Comparison of ENCODE assay signal across 24 mouse cellular contexts in genomic region chr10:103958183-103958582, GRCm38 (mm10).
DNase-seq lines count a peak whose midpoint lies in the region; ATAC-seq lines count a peak whose summit lies in the region.
"Had no signal": no experiment of that assay in that cellular context is flagged by ENCODE, and none has a peak within 500 bp of the region (broad histone marks: within the 10 kb centered on the region; RNA-seq: fewer than 3 reads in every experiment).

No protein-coding gene starts in this region.

- 35% methylated on average over 4 of the region's 4 CpGs for WGBS in heart, embryonic 13.5 days
- WGBS in intestine, embryonic 14.5 days: 38% methylated on average over 4 of the region's 4 CpGs
- 43% methylated on average over 4 of the region's 4 CpGs for WGBS in intestine, embryonic 15.5 days
- WGBS in stomach, embryonic 15.5 days: 29% methylated on average over 4 of the region's 4 CpGs
- WGBS in stomach, embryonic 16.5 days: 42% methylated on average over 4 of the region's 4 CpGs

- no peaks in the 10 kb centered on the region for H3K27me3 ChIP-seq in heart, embryonic 13.5 days (replicated peaks)
- no peaks in the 10 kb centered on the region for H3K27me3 ChIP-seq in intestine, embryonic 14.5 days (replicated peaks; ENCODE audit: control insufficient read depth, insufficient read depth, low read length)
- H3K27me3 ChIP-seq in intestine, embryonic 15.5 days (replicated peaks): no peaks in the 10 kb centered on the region
- no peaks in the 10 kb centered on the region for H3K27me3 ChIP-seq in stomach, embryonic 15.5 days (replicated peaks)
- no peaks in the 10 kb centered on the region for H3K27me3 ChIP-seq in stomach, embryonic 16.5 days (ENCODE audit: control insufficient read depth, insufficient read depth, low read length)
- H3K27me3 ChIP-seq: embryonic facial prominence, embryonic 13.5 days; forebrain, embryonic 13.5 days; heart, embryonic 15.5 days had no signal

- H3K4me1 ChIP-seq in heart, embryonic 13.5 days: no peaks in the 10 kb centered on the region; the same call in 1 of the 2 replicates
- no peaks in the 10 kb centered on the region for H3K4me1 ChIP-seq in intestine, embryonic 14.5 days (replicated peaks; ENCODE audit: control insufficient read depth, insufficient read depth, low read length)
- no peaks in the 10 kb centered on the region for H3K4me1 ChIP-seq in intestine, embryonic 15.5 days (replicated peaks)
- no peaks in the 10 kb centered on the region; the same call in 1 of the 2 replicates for H3K4me1 ChIP-seq in stomach, embryonic 15.5 days
- no peaks in the 10 kb centered on the region for H3K4me1 ChIP-seq in stomach, embryonic 16.5 days (ENCODE audit: control insufficient read depth, insufficient read depth, low read length)
- H3K4me1 ChIP-seq: forebrain, embryonic 10.5 days; forebrain, embryonic 13.5 days; heart, embryonic 15.5 days had no signal

- no peaks in the 10 kb centered on the region for H3K36me3 ChIP-seq in heart, embryonic 13.5 days
- no peaks in the 10 kb centered on the region for H3K36me3 ChIP-seq in intestine, embryonic 14.5 days (ENCODE audit: control insufficient read depth, insufficient read depth, low read length)
- H3K36me3 ChIP-seq in intestine, embryonic 15.5 days: no peaks in the 10 kb centered on the region
- no peaks in the 10 kb centered on the region for H3K36me3 ChIP-seq in stomach, embryonic 15.5 days
- no peaks in the 10 kb centered on the region for H3K36me3 ChIP-seq in stomach, embryonic 16.5 days (ENCODE audit: control insufficient read depth, insufficient read depth, low read length)
- H3K36me3 ChIP-seq: embryonic facial prominence, embryonic 13.5 days; forebrain, embryonic 10.5 days; heart, embryonic 15.5 days had no signal

- peak overlapping the region; percentile 38 for H3K4me2 ChIP-seq in heart, embryonic 13.5 days
- no peak overlapping the region for H3K4me2 ChIP-seq in intestine, embryonic 14.5 days (ENCODE audit: low read length)
- no peak overlapping the region for H3K4me2 ChIP-seq in intestine, embryonic 15.5 days (replicated peaks)
- no peak overlapping the region for H3K4me2 ChIP-seq in stomach, embryonic 15.5 days
- no peak overlapping the region for H3K4me2 ChIP-seq in stomach, embryonic 16.5 days (ENCODE audit: low read depth, low read length)
- H3K4me2 ChIP-seq: embryonic facial prominence, embryonic 13.5 days; forebrain, embryonic 13.5 days; heart, embryonic 15.5 days; hindbrain, embryonic 14.5 days had no signal

- ATAC-seq in heart, embryonic 13.5 days (ENCODE audit: extremely low read depth, insufficient number of reproducible peaks, low FRiP score, low TSS enrichment): no peak
- ATAC-seq in intestine, embryonic 14.5 days (replicated peaks; ENCODE audit: low FRiP score, low TSS enrichment, low read depth): peak; percentile 74; the same call in 1 of the 2 replicates
- no peak for ATAC-seq in intestine, embryonic 15.5 days
- peak; percentile 47; the same call in 1 of the 2 replicates for ATAC-seq in stomach, embryonic 15.5 days (ENCODE audit: insufficient read depth, low FRiP score, low read depth)
- ATAC-seq in stomach, embryonic 16.5 days (ENCODE audit: insufficient read depth, low FRiP score): peak; percentile 66; the same call in 1 of the 2 replicates
- ATAC-seq: CD4-positive, CD25-positive, alpha-beta regulatory T cell, adult 4 months; forebrain, embryonic 13.5 days; forebrain, embryonic 16.5 days; intestine, embryonic 16.5 days had no signal

- no peaks in the 10 kb centered on the region for H3K9me3 ChIP-seq in heart, embryonic 13.5 days
- no peaks in the 10 kb centered on the region for H3K9me3 ChIP-seq in intestine, embryonic 14.5 days (ENCODE audit: control insufficient read depth, low read length)
- H3K9me3 ChIP-seq in intestine, embryonic 15.5 days: no peaks in the 10 kb centered on the region
- H3K9me3 ChIP-seq in stomach, embryonic 15.5 days: no peaks in the 10 kb centered on the region
- no peaks in the 10 kb centered on the region for H3K9me3 ChIP-seq in stomach, embryonic 16.5 days (replicated peaks; ENCODE audit: control insufficient read depth, low read length)
- H3K9me3 ChIP-seq: embryonic facial prominence, embryonic 13.5 days; forebrain, embryonic 10.5 days; forebrain, embryonic 13.5 days; heart, embryonic 15.5 days had no signal

- no peak for DNase-seq in heart, adult 9 months (ENCODE audit: low spot score in 2 of 2)
- DNase-seq in intestine, embryonic 14.5 days (ENCODE audit: low spot score): no peak
- DNase-seq: adrenal gland, adult 2 months; adrenal gland, postnatal 14 days; cerebellum, adult 11 months; cerebellum, adult 2 months; cerebellum, adult 9-11 months; cerebellum, postnatal 25 days; gastrocnemius, postnatal 14 days; heart, adult 11 months; heart, postnatal 36 days; kidney, adult 18-20 months had no signal

- no peak overlapping the region for H3K27ac ChIP-seq in heart, embryonic 13.5 days (replicated peaks)
- H3K27ac ChIP-seq in intestine, embryonic 14.5 days (ENCODE audit: low read depth): no peak overlapping the region
- H3K27ac ChIP-seq in intestine, embryonic 15.5 days: no peak overlapping the region
- no peak overlapping the region for H3K27ac ChIP-seq in stomach, embryonic 15.5 days
- 0 out of 2 replicates have a peak overlapping the region, but pooled peaks have one; percentile 33 for H3K27ac ChIP-seq in stomach, embryonic 16.5 days (ENCODE audit: low read length)
- H3K27ac ChIP-seq: embryonic facial prominence, embryonic 13.5 days; forebrain, embryonic 10.5 days; forebrain, embryonic 13.5 days; heart, embryonic 15.5 days; hindbrain, embryonic 14.5 days had no signal

- H3K9ac ChIP-seq in heart, embryonic 13.5 days: no peak overlapping the region
- H3K9ac ChIP-seq in intestine, embryonic 14.5 days (ENCODE audit: low read length): no peak overlapping the region
- H3K9ac ChIP-seq in intestine, embryonic 15.5 days: no peak overlapping the region
- no peak overlapping the region for H3K9ac ChIP-seq in stomach, embryonic 15.5 days
- no peak overlapping the region for H3K9ac ChIP-seq in stomach, embryonic 16.5 days (ENCODE audit: low read length)
- H3K9ac ChIP-seq: embryonic facial prominence, embryonic 13.5 days; forebrain, embryonic 13.5 days; heart, embryonic 15.5 days; hindbrain, embryonic 14.5 days had no signal

- no peak overlapping the region for H3K4me3 ChIP-seq in heart, embryonic 13.5 days
- H3K4me3 ChIP-seq in intestine, embryonic 14.5 days (ENCODE audit: low read depth, low read length): no peak overlapping the region
- no peak overlapping the region for H3K4me3 ChIP-seq in intestine, embryonic 15.5 days (replicated peaks)
- no peak overlapping the region for H3K4me3 ChIP-seq in stomach, embryonic 15.5 days (replicated peaks)
- no peak overlapping the region for H3K4me3 ChIP-seq in stomach, embryonic 16.5 days (replicated peaks; ENCODE audit: low read length)
- H3K4me3 ChIP-seq: embryonic facial prominence, embryonic 13.5 days; forebrain, embryonic 10.5 days; forebrain, embryonic 13.5 days; heart, embryonic 15.5 days had no signal

Comparison
In these comparisons a context has a peak if more than half of its experiments do, and no peak if none do; other contexts are left out.
1. ATAC-seq: peak in intestine, embryonic 14.5 days (single experiment), stomach, embryonic 15.5 days (single experiment) and stomach, embryonic 16.5 days (single experiment); none in heart, embryonic 13.5 days (single experiment) and intestine, embryonic 15.5 days (single experiment).